Mouse (Mus musculus) CH12.LX (cell line): Measurements from ENCODE around the gene Trpc4ap. TPM values are rescaled to one million over a fixed set of nuclear protein-coding genes. Genes with fewer than 3 reads are reported as not detected.

Source experiments
- DNase-seq: peaks from one replicate; pipeline ENCODE4 v3.0.0-alpha.2; 2013; ENCODE audit errors: extremely low read depth
- H3K27ac ChIP-seq: 2 replicates; pipeline ENCODE4 v1.5.1; 2012; ENCODE audit warnings: low read depth, mild to moderate bottlenecking, control low read depth, moderate library complexity; ENCODE audit not compliant: insufficient read depth
- H3K27me3 ChIP-seq: replicated peaks from 2 replicates; pipeline ENCODE3; 2012; ENCODE audit warnings: inconsistent platforms
- H3K36me3 ChIP-seq, 2 experiments: replicated peaks in 1 of 2; 2 replicates each; pipeline versions ENCODE3 to v1.6.1; 2012; ENCODE audit warnings: inconsistent platforms in 1 of 2, low read length in 1 of 2, mild to moderate bottlenecking in 1 of 2, mixed read lengths in 1 of 2, moderate library complexity in 1 of 2; ENCODE audit not compliant: control insufficient read depth in 1 of 2, insufficient read depth in 1 of 2
- H3K4me1 ChIP-seq, 2 experiments: 2 replicates each; pipeline ENCODE4 v1.6.1; 2012; ENCODE audit warnings: inconsistent platforms in 1 of 2, moderate library complexity in 1 of 2; ENCODE audit not compliant: insufficient read depth in 2 of 2, control insufficient read depth in 1 of 2
- H3K4me2 ChIP-seq: 2 replicates; pipeline ENCODE4 v1.6.1; 2012; ENCODE audit warnings: low read depth, mild to moderate bottlenecking, control low read depth; ENCODE audit not compliant: poor library complexity, insufficient read depth, severe bottlenecking
- H3K4me3 ChIP-seq, 3 experiments: fragments of 150-350 bp in 1 of 3; sonication (generic) in 1 of 3; replicated peaks in 1 of 3; 2 replicates each; pipeline versions ENCODE3 to v1.5.1; 2011 to 2012; ENCODE audit warnings: low read depth in 2 of 3, low read length in 2 of 3, mild to moderate bottlenecking in 2 of 3, moderate library complexity in 2 of 3, control low read depth in 1 of 3, improper control_type of control experiment in 1 of 3, inconsistent platforms in 1 of 3, mixed read lengths in 1 of 3; ENCODE audit not compliant: poor library complexity in 1 of 3
- H3K79me2 ChIP-seq: replicated peaks from 2 replicates; pipeline ENCODE4 v1.6.1; 2012; ENCODE audit warnings: mild to moderate bottlenecking, moderate library complexity; ENCODE audit not compliant: control insufficient read depth, poor library complexity, insufficient read depth, severe bottlenecking; ENCODE audit errors: extremely low read depth
- H3K9ac ChIP-seq: 2 replicates; pipeline ENCODE4 v1.6.1; 2012; ENCODE audit warnings: low read depth, mild to moderate bottlenecking, control low read depth, moderate library complexity; ENCODE audit not compliant: insufficient read depth
- H3K9me3 ChIP-seq: replicated peaks from 2 replicates; pipeline ENCODE3; 2012; ENCODE audit warnings: low read length, inconsistent platforms, mixed read lengths
- BHLHE40 ChIP-seq: IDR thresholded peaks from 2 replicates; pipeline ENCODE4 v1.6.1; 2011; ENCODE audit warnings: mild to moderate bottlenecking, low read depth, low read length, improper control_type of control experiment
- CHD1 ChIP-seq: IDR thresholded peaks from 2 replicates; pipeline ENCODE4 v1.6.1; 2012; ENCODE audit warnings: low read depth, low read length, improper control_type of control experiment, inconsistent platforms
- CHD2 ChIP-seq: IDR thresholded peaks from 2 replicates; pipeline ENCODE4 v1.6.1; 2011; ENCODE audit warnings: low read length, improper control_type of control experiment
- CTCF ChIP-seq, 2 experiments: IDR thresholded peaks in 1 of 2; conservative IDR thresholded peaks in 1 of 2; 2 replicates each; pipeline ENCODE4 v1.5.1; 2011 to 2012; ENCODE audit warnings: low read depth in 2 of 2, low read length in 2 of 2, improper control_type of control experiment in 1 of 2, inconsistent platforms in 1 of 2, mild to moderate bottlenecking in 1 of 2, moderate library complexity in 1 of 2
- ELF1 ChIP-seq: IDR thresholded peaks from 2 replicates; pipeline ENCODE4 v1.6.1; 2014; ENCODE audit warnings: low read depth, mild to moderate bottlenecking, inconsistent platforms, low read length, improper control_type of control experiment
- EP300 ChIP-seq: IDR thresholded peaks from 2 replicates; pipeline ENCODE4 v1.6.1; 2011; ENCODE audit warnings: low read length, improper control_type of control experiment
- ETS1 ChIP-seq: conservative IDR thresholded peaks from 2 replicates; pipeline ENCODE4 v1.6.1; 2012; ENCODE audit warnings: low read depth, mild to moderate bottlenecking, inconsistent platforms, low read length, improper control_type of control experiment, moderate library complexity
- HCFC1 ChIP-seq: IDR thresholded peaks from 2 replicates; pipeline ENCODE4 v1.6.1; 2012; ENCODE audit warnings: low read depth, mild to moderate bottlenecking, inconsistent platforms, low read length, improper control_type of control experiment
- IRF4 ChIP-seq: IDR thresholded peaks from 2 replicates; pipeline ENCODE4 v1.6.1; 2014; ENCODE audit warnings: low read depth, mild to moderate bottlenecking, inconsistent platforms, low read length, improper control_type of control experiment
- MAFK ChIP-seq: IDR thresholded peaks from 2 replicates; pipeline ENCODE4 v1.6.1; 2011; ENCODE audit warnings: low read length, improper control_type of control experiment; ENCODE audit not compliant: insufficient replicate concordance
- MAX ChIP-seq: IDR thresholded peaks from 2 replicates; pipeline ENCODE4 v1.6.1; 2011; ENCODE audit warnings: low read length, improper control_type of control experiment
- MXI1 ChIP-seq: IDR thresholded peaks from 2 replicates; pipeline ENCODE4 v1.6.1; 2011; ENCODE audit warnings: mild to moderate bottlenecking, low read depth, low read length, improper control_type of control experiment
- MYC ChIP-seq: IDR thresholded peaks from 2 replicates; pipeline ENCODE4 v1.6.1; 2011; ENCODE audit warnings: low read depth, mild to moderate bottlenecking, improper control_type of control experiment, low read length
- NELFE ChIP-seq: IDR thresholded peaks from 2 replicates; pipeline ENCODE4 v1.6.1; 2011; ENCODE audit warnings: low read depth, low read length, improper control_type of control experiment
- RAD21 ChIP-seq: IDR thresholded peaks from 2 replicates; pipeline ENCODE4 v1.6.1; 2011; ENCODE audit warnings: low read depth, mild to moderate bottlenecking, low read length, improper control_type of control experiment, moderate library complexity
- SMC3 ChIP-seq: IDR thresholded peaks from 2 replicates; pipeline ENCODE4 v1.6.1; 2011; ENCODE audit warnings: low read depth, low read length, improper control_type of control experiment
- TBP ChIP-seq: conservative IDR thresholded peaks from 2 replicates; pipeline ENCODE4 v1.6.1; 2011; ENCODE audit warnings: low read depth, low read length, improper control_type of control experiment
- USF1 ChIP-seq: IDR thresholded peaks from 2 replicates; pipeline ENCODE4 v1.6.1; 2014; ENCODE audit warnings: low read depth, mild to moderate bottlenecking, inconsistent platforms, low read length, improper control_type of control experiment
- ZC3H11A ChIP-seq: IDR thresholded peaks from 2 replicates; pipeline ENCODE4 v1.6.1; 2012; ENCODE audit warnings: low read depth, mild to moderate bottlenecking, inconsistent platforms, low read length, improper control_type of control experiment
- ZKSCAN1 ChIP-seq: IDR thresholded peaks from 2 replicates; pipeline ENCODE4 v1.6.1; 2012; ENCODE audit warnings: low read depth, inconsistent platforms, low read length, improper control_type of control experiment, borderline replicate concordance
- ZNF384 ChIP-seq: IDR thresholded peaks from 2 replicates; pipeline ENCODE4 v1.6.1; 2012; ENCODE audit warnings: low read depth, low read length, improper control_type of control experiment, inconsistent platforms
- dilution Hi-C: fragments of 300-500 bp; cut with MboI; formaldehyde crosslinking; loops from 2 replicates; pipeline ENCODE4 v1.14.3; 2020; ENCODE audit warnings: low sequenced_read_pairs; ENCODE audit not compliant: extremely low pct_unique_long_range_greater_than_20kb, extremely low pct_ligation_motif_present
- in situ Hi-C: fragments of 300-500 bp; cut with MboI; formaldehyde crosslinking; loops from 3 replicates; pipeline ENCODE4 v1.14.3; 2019; ENCODE audit warnings: low sequenced_read_pairs, low pct_ligation_motif_present, low pct_unique_long_range_greater_than_20kb, mixed read lengths
- polyA plus RNA-seq: library from polyadenylated mRNA; unstranded; fragments of >175 nt; gene quantifications from 2 replicates; pipeline ENCODE4 v1.2.1, GENCODE M21; 2012; ENCODE audit warnings: low read depth; ENCODE audit not compliant: insufficient read length
- total RNA-seq, 2 experiments: library from RNA; depleted of rRNA; stranded (reverse); fragments of 300-350 nt in 1 of 2; fragments of >200 nt in 1 of 2; gene quantifications; 2 replicates each; pipeline ENCODE4 v1.2.3; 2012 to 2014

The Trpc4ap gene
- total and polyA plus RNA-seq, 3 experiments, result 52.8 to 105 (median 55.8) TPM

DNA sequence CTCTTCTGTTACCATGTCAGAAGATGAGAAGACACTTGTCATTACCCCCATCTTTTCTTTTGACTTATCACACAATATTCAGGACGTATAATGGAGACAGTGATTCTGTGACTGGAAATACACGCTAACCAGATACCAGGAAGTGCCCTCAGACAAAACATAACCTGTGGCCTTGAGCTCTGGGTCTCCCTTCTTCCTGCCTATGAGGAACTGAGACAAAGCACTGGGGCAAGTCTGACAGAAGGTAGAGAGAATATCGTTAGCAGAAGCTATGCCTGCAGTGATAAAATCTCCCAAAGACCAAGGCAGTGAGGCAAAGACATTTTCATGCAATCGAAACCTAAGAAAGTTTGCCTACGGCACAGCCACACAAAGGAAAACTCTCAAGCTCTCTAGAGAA, 28.4 kb upstream of the Trpc4ap start:
- no peaks in the 10 kb centered on the region for H3K27me3 ChIP-seq
- 0 out of 2 replicates have a peak overlapping the region, but pooled peaks have one; percentile 4 for H3K9ac ChIP-seq
- H3K79me2 ChIP-seq, result no peaks in the 10 kb centered on the region; the same call in 1 of the 2 replicates
- H3K27ac ChIP-seq, result peak overlapping the region; percentile 66
- H3K4me1 ChIP-seq, result peaks cover 16 to 24% of the 10 kb centered on the region in 2 experiments
- peak overlapping the region; percentile 30; the same call in 1 of the 2 replicates for H3K4me2 ChIP-seq
- in situ Hi-C loops, result no loop called here
- H3K9me3 ChIP-seq, result no peaks in the 10 kb centered on the region
- TF ChIP-seq BHLHE40, result no peak
- no peak for TF ChIP-seq TBP
- TF ChIP-seq MXI1, result peak; percentile 33; the same call in 1 of the 2 replicates
- no peak for TF ChIP-seq ZNF384
- peak; percentile 71 for TF ChIP-seq IRF4
- 0 out of 2 replicates have a peak, but pooled peaks have one; percentile 9 for TF ChIP-seq ETS1
- no peak for TF ChIP-seq MAX
- TF ChIP-seq HCFC1, result 0 out of 2 replicates have a peak, but pooled peaks have one; percentile 15
- no peak for TF ChIP-seq CTCF (conservative IDR thresholded peaks at IDR 0.05 in 1 of 2, IDR thresholded peaks at IDR 0.05 in 1 of 2; ENCODE audit: low read depth in 2 of 2, low read length in 2 of 2)
- no peak for TF ChIP-seq MYC
- TF ChIP-seq NELFE, result no peak
- TF ChIP-seq CHD1, result no peak
- peak; percentile 88 for TF ChIP-seq ELF1
- no peak for TF ChIP-seq USF1
- TF ChIP-seq ZC3H11A, result no peak
- no peak for TF ChIP-seq CHD2
- TF ChIP-seq RAD21, result no peak
- no peak for TF ChIP-seq ZKSCAN1
- TF ChIP-seq SMC3, result no peak
- peak; percentile 66 for TF ChIP-seq EP300
- TF ChIP-seq, all 38 proteins: peak for 6
- Histone ChIP-seq H3K36me3 (peaks cover 45 to 86% of the 10 kb centered on the region in 2 experiments), H3K4me3 (no peak overlapping the region)
- DNase-seq, result peak; percentile 68
- dilution Hi-C loops, result no loop called here

GRCm38 (mm10) chr2:155717082-155717990, 25.2 kb upstream of the Trpc4ap start:
- TF ChIP-seq MAFK, result no peak
- TF ChIP-seq, all 38 proteins: peak for 0
- dilution Hi-C loops (no loop called here), in situ Hi-C loops (no loop called here)
- no peak overlapping the region for H3K27ac ChIP-seq
- no peak for DNase-seq
- no peak overlapping the region for H3K9ac ChIP-seq
- H3K4me1 ChIP-seq, result peaks cover 10 to 21% of the 10 kb centered on the region in 2 experiments
- no peaks in the 10 kb centered on the region for H3K27me3 ChIP-seq
- peaks cover 62 to 87% of the 10 kb centered on the region in 2 experiments for H3K36me3 ChIP-seq
- no peak overlapping the region for H3K4me3 ChIP-seq
- H3K79me2 ChIP-seq, result no peaks in the 10 kb centered on the region
- H3K9me3 ChIP-seq, result no peaks in the 10 kb centered on the region
- H3K4me2 ChIP-seq, result no peak overlapping the region
